Mouse (Mus musculus) intestine, embryonic 15.5 days (tissue): ENCODE measurements at regions not wholly inside any gene's neighbourhood (a gene's known extent, or its start where the extent isn't known, plus 50 kb on each side); places are given as distances from the start of the nearest gene placed in this dataset.
A peak's percentile ranks its signal among the peaks of the same experiment; 100 is the strongest.

ENCODE experiments used
- ATAC-seq: fragments of 200-750 bp; cut with Nextera tagmentation; 2 replicates; pipeline ENCODE4 v1.8.0; 2017; ENCODE audit warnings: moderate TSS enrichment, moderate library complexity
- H3K27ac ChIP-seq: fragments of 300-500 bp; sonication (generic); 2 replicates; pipeline ENCODE4 v1.5.1; 2015; ENCODE audit warnings: mild to moderate bottlenecking, inconsistent platforms
- H3K27me3 ChIP-seq: fragments of 300-500 bp; sonication (generic); replicated peaks from 2 replicates; pipeline ENCODE4 v1.6.1; 2015; ENCODE audit warnings: inconsistent platforms
- H3K36me3 ChIP-seq: fragments of 300-500 bp; sonication (generic); 2 replicates; pipeline ENCODE4 v1.6.1; 2015; ENCODE audit warnings: inconsistent platforms
- H3K4me1 ChIP-seq: fragments of 300-500 bp; sonication (generic); replicated peaks from 2 replicates; pipeline ENCODE4 v1.6.1; 2015; ENCODE audit warnings: inconsistent platforms
- H3K4me2 ChIP-seq: fragments of 300-500 bp; sonication (generic); replicated peaks from 2 replicates; pipeline ENCODE4 v1.6.1; 2015; ENCODE audit warnings: mild to moderate bottlenecking, inconsistent platforms
- H3K4me3 ChIP-seq: fragments of 300-500 bp; sonication (generic); replicated peaks from 2 replicates; pipeline ENCODE4 v1.5.1; 2015; ENCODE audit warnings: inconsistent platforms
- H3K9ac ChIP-seq: fragments of 300-500 bp; sonication (generic); 2 replicates; pipeline ENCODE4 v1.6.1; 2015; ENCODE audit warnings: inconsistent platforms
- H3K9me3 ChIP-seq: fragments of 300-500 bp; sonication (generic); 2 replicates; pipeline ENCODE4 v1.6.1; 2016; ENCODE audit warnings: inconsistent platforms
- WGBS: fragments of 180-500 bp; shearing (Covaris S2); methylation state at CpG from one replicate; pipeline ENCODE4 v1.1.7; 2015; 5-methylcytosine and 5-hydroxymethylcytosine counted together

DNA sequence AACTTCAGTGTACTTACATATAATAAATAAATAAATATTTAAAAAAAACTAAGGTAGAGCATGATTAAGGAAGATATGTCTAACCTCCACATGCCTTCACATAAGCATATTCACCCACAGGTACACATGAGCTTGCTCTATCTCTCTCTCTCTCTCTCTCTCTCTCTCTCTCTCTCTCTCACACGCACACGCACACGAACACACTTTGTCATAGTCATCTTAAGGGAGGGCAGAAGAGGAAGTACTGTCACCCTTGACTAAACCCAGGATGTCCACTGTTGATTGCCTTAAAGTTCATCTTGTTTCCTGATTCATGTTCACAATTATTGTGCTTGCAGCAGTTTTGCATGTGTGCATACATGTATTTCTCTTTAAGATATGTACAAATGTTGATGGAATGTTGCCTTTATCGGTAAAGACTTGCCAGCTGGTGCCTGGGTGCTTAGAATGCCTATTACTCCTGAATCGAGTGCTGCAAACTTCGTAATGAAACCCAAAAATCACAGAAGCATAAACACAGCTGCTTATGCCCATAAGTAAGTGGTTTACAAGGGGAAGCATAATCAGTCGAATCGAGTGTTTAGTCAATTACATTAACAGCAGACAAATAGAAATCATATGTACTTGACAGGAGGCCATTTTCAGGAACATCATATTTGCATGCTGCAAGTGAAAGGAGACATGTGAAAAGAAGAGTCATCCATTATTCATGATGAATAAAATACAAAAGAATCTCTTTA, 84.3 kb downstream of the Tmem168 start:
- ATAC-seq, result no peak
- Histone ChIP-seq H3K4me3 (no peak overlapping the region), H3K9me3 (no peaks in the 10 kb centered on the region), H3K9ac (no peak overlapping the region), H3K4me1 (no peaks in the 10 kb centered on the region), H3K27me3 (no peaks in the 10 kb centered on the region), H3K36me3 (no peaks in the 10 kb centered on the region), H3K27ac (no peak overlapping the region), H3K4me2 (no peak overlapping the region)
- WGBS, result 76% methylated on average over 8 of the region's 8 CpGs

- WGBS, result 57% methylated on average over 3 of the region's 3 CpGs
- ATAC-seq, result peak; percentile 56
- H3K4me3 ChIP-seq, result no peak overlapping the region
Observed at GRCm38 (mm10) chr6:13514126-13514525, 93.8 kb downstream of the Tmem168 start.

DNA sequence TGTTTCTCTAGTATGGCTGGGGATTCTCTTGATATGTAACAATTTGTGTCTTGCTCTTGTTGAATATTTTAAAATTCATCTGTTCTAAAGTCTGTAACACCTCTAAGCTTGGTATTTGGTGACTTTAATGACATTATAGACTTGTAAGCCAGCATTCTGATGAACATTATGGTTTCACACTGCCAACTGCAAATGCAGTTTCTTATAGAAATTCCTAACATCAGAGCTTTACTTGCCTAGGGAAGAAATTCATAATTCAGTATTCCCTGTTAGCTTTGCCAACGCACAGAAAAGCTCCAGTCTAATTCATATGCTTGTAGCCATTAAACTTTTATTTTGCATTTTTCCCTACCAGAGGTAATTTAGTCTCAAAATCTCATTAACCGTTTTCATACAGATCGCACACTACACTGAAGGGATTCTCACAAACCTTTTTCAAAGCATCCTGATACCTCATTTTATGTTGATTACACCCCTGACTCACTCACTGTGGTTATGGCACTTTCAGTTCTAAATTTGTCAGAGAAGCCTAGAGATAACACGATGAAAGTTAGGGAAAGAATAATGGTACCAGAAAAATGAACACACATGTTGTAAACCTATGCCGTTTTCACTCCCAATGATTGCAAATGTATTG, 131.3 kb downstream of the Tmem168 start:
- Histone ChIP-seq H3K4me3 (no peak overlapping the region), H3K27me3 (no peaks in the 10 kb centered on the region), H3K4me2 (no peak overlapping the region), H3K36me3 (no peaks in the 10 kb centered on the region), H3K9me3 (no peaks in the 10 kb centered on the region), H3K4me1 (no peaks in the 10 kb centered on the region), H3K27ac (no peak overlapping the region), H3K9ac (no peak overlapping the region)
- WGBS, result 91% methylated on average over 5 of the region's 5 CpGs
- no peak for ATAC-seq

More at GRCm38 (mm10) chr6:13514126-13514525, 93.8 kb downstream of the Tmem168 start:
- Histone ChIP-seq H3K4me1 (no peaks in the 10 kb centered on the region), H3K27ac (no peak overlapping the region), H3K27me3 (no peaks in the 10 kb centered on the region), H3K36me3 (no peaks in the 10 kb centered on the region), H3K9ac (no peak overlapping the region), H3K9me3 (no peaks in the 10 kb centered on the region), H3K4me2 (no peak overlapping the region)

DNA sequence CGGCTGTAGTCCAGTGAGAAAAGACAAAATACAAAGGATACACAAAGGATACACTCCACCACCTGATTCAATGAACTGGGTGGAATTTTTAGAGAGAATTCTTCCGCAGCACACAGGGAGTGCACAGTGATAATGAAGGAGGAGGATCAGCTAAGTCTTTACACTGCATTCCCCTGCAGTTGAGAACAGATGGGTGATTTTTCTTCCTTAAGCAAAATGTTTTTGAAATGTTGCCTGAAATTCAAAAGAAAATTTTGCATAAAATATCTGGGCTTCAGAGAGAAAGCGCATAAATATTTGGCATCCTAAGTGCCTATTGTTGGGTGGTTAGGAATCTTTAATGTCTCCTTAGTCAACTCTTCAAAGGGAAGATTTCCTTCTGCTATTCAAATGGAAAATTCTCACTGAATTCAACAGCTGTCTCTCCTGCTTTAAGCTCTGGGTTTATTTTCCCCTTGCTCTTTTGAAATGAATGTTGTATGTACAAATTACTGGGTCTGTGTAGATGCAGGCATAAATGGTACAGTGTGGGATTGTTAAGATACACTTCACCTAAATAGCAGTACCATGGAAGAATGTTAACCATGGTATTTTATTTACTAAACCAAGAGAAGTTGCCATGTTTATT, 158.6 kb downstream of the Tmem168 start:
- no peaks in the 10 kb centered on the region for H3K27me3 ChIP-seq
- no peak overlapping the region for H3K9ac ChIP-seq
- no peaks in the 10 kb centered on the region for H3K36me3 ChIP-seq
- no peaks in the 10 kb centered on the region for H3K9me3 ChIP-seq
- no peak overlapping the region for H3K27ac ChIP-seq
- no peaks in the 10 kb centered on the region for H3K4me1 ChIP-seq
- H3K4me3 ChIP-seq, result no peak overlapping the region
- no peak for ATAC-seq
- no peak overlapping the region for H3K4me2 ChIP-seq
- WGBS, result 77% methylated on average over 3 of the region's 3 CpGs

- H3K4me3 ChIP-seq, result no peak overlapping the region
- H3K4me1 ChIP-seq, result no peaks in the 10 kb centered on the region
- ATAC-seq, result no peak
- H3K27me3 ChIP-seq, result no peaks in the 10 kb centered on the region
- H3K36me3 ChIP-seq, result no peaks in the 10 kb centered on the region
- no peak overlapping the region for H3K9ac ChIP-seq
- H3K4me2 ChIP-seq, result no peak overlapping the region
- no peaks in the 10 kb centered on the region for H3K9me3 ChIP-seq
- H3K27ac ChIP-seq, result no peak overlapping the region
Observed at GRCm38 (mm10) chr6:13413768-13414167, 189.0 kb upstream of the Vwde start.

DNA sequence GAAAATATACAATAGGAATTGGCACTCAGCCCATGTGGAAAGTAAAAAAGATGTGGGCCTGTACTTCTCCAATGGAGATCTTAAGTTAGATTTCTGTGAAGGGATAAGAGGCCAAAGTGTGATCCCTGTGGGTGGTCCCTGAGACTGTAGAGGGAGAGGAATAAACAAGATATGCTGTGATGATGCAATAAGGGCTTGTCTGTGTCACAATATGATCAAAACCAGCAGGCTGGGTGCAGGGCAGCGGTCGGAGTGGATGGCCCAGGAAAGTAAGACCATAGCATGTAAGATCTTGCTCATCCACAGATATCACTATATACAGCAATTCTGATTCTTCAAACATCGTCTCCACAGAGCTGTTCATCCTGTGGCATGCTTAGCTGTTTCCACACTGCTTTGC, 188.3 kb upstream of the Vwde start:
- Histone ChIP-seq H3K36me3 (no peaks in the 10 kb centered on the region), H3K4me1 (no peaks in the 10 kb centered on the region), H3K4me3 (no peak overlapping the region), H3K27ac (no peak overlapping the region), H3K9ac (no peak overlapping the region), H3K9me3 (no peaks in the 10 kb centered on the region), H3K27me3 (no peaks in the 10 kb centered on the region), H3K4me2 (no peak overlapping the region)
- WGBS, result 76% methylated on average over 3 of the region's 3 CpGs
- no peak for ATAC-seq

- whole genome bisulfite sequencing, result 92% methylated on average over 1 of the region's 1 CpGs
- H3K27me3 ChIP-seq, result no peaks in the 10 kb centered on the region
- no peaks in the 10 kb centered on the region for H3K4me1 ChIP-seq
- no peaks in the 10 kb centered on the region for H3K36me3 ChIP-seq
- ATAC-seq, result no peak
- H3K9ac ChIP-seq, result no peak overlapping the region
- H3K4me3 ChIP-seq, result no peak overlapping the region
- H3K4me2 ChIP-seq, result no peak overlapping the region
- H3K27ac ChIP-seq, result no peak overlapping the region
- H3K9me3 ChIP-seq, result no peaks in the 10 kb centered on the region
Observed at GRCm38 (mm10) chr6:13384469-13384868, 159.7 kb upstream of the Vwde start.

DNA sequence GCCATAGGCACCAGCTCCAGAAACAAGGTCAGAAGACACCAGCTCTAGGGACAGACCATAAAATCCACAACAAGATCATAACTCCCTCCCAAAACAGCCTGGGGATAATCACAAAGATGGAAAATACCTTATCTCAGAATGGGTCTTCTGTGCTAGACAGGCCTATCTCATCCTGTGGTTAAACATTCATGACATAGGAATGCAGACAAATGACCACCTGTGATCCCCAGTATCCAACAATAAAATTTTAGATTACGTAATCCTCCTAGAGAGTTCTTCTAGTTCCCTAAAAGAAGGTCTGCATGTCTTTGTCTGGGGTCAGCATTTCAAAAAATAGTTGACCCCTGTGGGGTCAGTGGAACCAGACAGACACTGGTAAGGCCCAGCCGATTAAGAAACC, 158.4 kb upstream of the Vwde start:
- Histone ChIP-seq H3K27ac (no peak overlapping the region), H3K9ac (no peak overlapping the region), H3K4me2 (no peak overlapping the region), H3K4me3 (no peak overlapping the region), H3K27me3 (no peaks in the 10 kb centered on the region), H3K4me1 (no peaks in the 10 kb centered on the region), H3K36me3 (no peaks in the 10 kb centered on the region), H3K9me3 (no peaks in the 10 kb centered on the region)
- 74% methylated on average over 2 of the region's 2 CpGs for WGBS
- no peak for ATAC-seq

DNA sequence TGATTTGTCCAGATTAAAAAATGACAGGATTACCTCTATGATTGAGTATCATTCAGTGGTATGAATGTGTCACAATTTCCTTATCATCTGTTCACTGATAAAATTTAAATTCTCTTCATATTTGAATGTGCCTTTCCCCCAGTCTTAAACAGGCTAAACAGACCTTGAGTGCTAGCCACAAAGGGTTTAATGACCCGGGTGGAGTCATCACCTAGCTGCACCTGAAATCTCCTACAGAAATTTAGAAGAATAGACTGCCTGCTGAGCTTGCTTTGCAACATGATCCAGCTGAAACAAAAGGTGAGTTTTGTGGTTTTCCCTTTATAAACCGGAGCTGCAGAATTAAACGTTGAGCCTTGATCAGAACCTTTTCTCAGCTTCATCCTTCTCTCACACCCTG, 156.1 kb upstream of the Vwde start:
- no peaks in the 10 kb centered on the region for H3K4me1 ChIP-seq
- WGBS, result 55% methylated on average over 3 of the region's 3 CpGs
- no peak for ATAC-seq
- no peaks in the 10 kb centered on the region for H3K36me3 ChIP-seq
- no peaks in the 10 kb centered on the region for H3K9me3 ChIP-seq
- no peak overlapping the region for H3K27ac ChIP-seq
- no peak overlapping the region for H3K9ac ChIP-seq
- no peak overlapping the region for H3K4me3 ChIP-seq
- H3K27me3 ChIP-seq, result no peaks in the 10 kb centered on the region
- no peak overlapping the region for H3K4me2 ChIP-seq

DNA sequence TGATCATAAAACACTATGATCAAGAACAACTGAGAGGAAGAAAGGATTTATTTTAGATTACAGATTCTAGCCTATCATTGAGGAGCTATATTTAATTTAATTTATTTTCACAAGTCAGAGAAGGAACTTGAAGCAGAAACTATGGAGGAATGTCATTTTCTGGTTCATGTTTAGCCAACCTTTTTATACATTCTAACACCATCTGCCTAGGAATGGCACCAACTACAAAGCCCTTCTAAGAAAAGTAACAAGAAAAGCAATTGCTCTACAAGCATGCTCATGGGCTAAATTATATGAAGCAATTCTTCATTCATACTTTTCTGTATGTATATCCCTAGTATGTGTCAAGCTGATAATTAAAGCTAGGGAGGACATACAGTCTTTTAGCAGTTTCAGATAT, 155.0 kb upstream of the Vwde start:
- Histone ChIP-seq H3K27me3 (no peaks in the 10 kb centered on the region), H3K9me3 (no peaks in the 10 kb centered on the region), H3K4me1 (no peaks in the 10 kb centered on the region), H3K9ac (no peak overlapping the region), H3K4me2 (no peak overlapping the region), H3K27ac (no peak overlapping the region), H3K36me3 (no peaks in the 10 kb centered on the region), H3K4me3 (no peak overlapping the region)
- ATAC-seq, result no peak

GRCm38 (mm10) chr6:13373896-13374295, 149.1 kb upstream of the Vwde start:
- Histone ChIP-seq H3K27ac (no peak overlapping the region), H3K27me3 (no peaks in the 10 kb centered on the region), H3K4me1 (no peaks in the 10 kb centered on the region), H3K9me3 (no peaks in the 10 kb centered on the region), H3K36me3 (no peaks in the 10 kb centered on the region), H3K4me3 (no peak overlapping the region), H3K9ac (no peak overlapping the region), H3K4me2 (no peak overlapping the region)
- ATAC-seq, result no peak
- 90% methylated on average over 1 of the region's 1 CpGs for WGBS

- Histone ChIP-seq H3K4me2 (no peak overlapping the region), H3K9ac (no peak overlapping the region), H3K9me3 (no peaks in the 10 kb centered on the region), H3K4me1 (no peaks in the 10 kb centered on the region), H3K36me3 (no peaks in the 10 kb centered on the region), H3K27ac (no peak overlapping the region), H3K27me3 (no peaks in the 10 kb centered on the region), H3K4me3 (no peak overlapping the region)
- no peak for ATAC-seq
Observed at GRCm38 (mm10) chr6:13369709-13370296, 145.0 kb upstream of the Vwde start.
